Mouse (Mus musculus) embryonic fibroblast, embryonic 13.5 days (primary cell): ENCODE measurements around the gene Nprl2.

ENCODE experiments used
- CTCF ChIP-seq: IDR thresholded peaks from 2 replicates; pipeline ENCODE4 v1.5.1; 2011; ENCODE audit warnings: mild to moderate bottlenecking, control low read depth, low read length, moderate library complexity, borderline replicate concordance; ENCODE audit not compliant: insufficient read depth
- POLR2A ChIP-seq: IDR thresholded peaks from 2 replicates; pipeline ENCODE4 v1.6.1; 2011; ENCODE audit warnings: low read depth, mild to moderate bottlenecking, control low read depth, low read length, moderate library complexity

GRCm38 (mm10) chr9:107514303-107514955 is 27.6 kb upstream of the Nprl2 start:
- TF ChIP-seq POLR2A (no peak), CTCF (peak; percentile 96)
